Mouse (Mus musculus): ENCODE measurements around the gene Trpc1. TPM values are rescaled to one million over a fixed set of nuclear protein-coding genes. Genes with fewer than 3 reads are reported as not detected.

Gene Trpc1
- polyA plus RNA-seq (2014; fragmentation: Nextera tagmentation; extraction: Ambion mirVana): 3.3 and 4.1 TPM in 2 replicates

- H3K4me2 ChIP-seq (replicated peaks; ENCODE audit: low read depth, low read length): peak within 1 kb of the TSS; percentile 89
- WGBS: under 1% methylated on average over 49 of the region's 56 CpGs
- H3K9me3 ChIP-seq (ENCODE audit: control insufficient read depth, low read length): no peaks in the 10 kb centered on the region
- H3K27me3 ChIP-seq (ENCODE audit: control insufficient read depth, insufficient read depth, low read length): 0 out of 2 replicates have a peak, but pooled peaks cover 2% of the 10 kb centered on the region
- 0 out of 2 replicates have a peak within 1 kb of the TSS, but pooled peaks have one; percentile 30 for H3K27ac ChIP-seq (ENCODE audit: low read depth, low read length)
- no peaks in the 10 kb centered on the region for H3K4me1 ChIP-seq (replicated peaks; ENCODE audit: control insufficient read depth, insufficient read depth, low read length)
- no peaks in the 10 kb centered on the region for H3K36me3 ChIP-seq (ENCODE audit: control insufficient read depth, insufficient read depth, low read length)
- ATAC-seq (ENCODE audit: low FRiP score) (peak; percentile 98), DNase-seq (ENCODE audit: low spot score) (peak; percentile 93)
- peak within 1 kb of the TSS; percentile 77 for H3K4me3 ChIP-seq (ENCODE audit: low read depth, low read length)
- H3K9ac ChIP-seq (ENCODE audit: low read depth, low read length): peak within 1 kb of the TSS; percentile 81
Observed at GRCm38 (mm10) chr9:95750037-95750511, at the start of gene Trpc1. Gene Trpc1, minus strand, starts transcription at chr9:95750375.

GRCm38 (mm10) chr9:95796323-95796722 lies 46.1 kb upstream of the Trpc1 start:
- no peak overlapping the region for H3K9ac ChIP-seq (ENCODE audit: low read depth, low read length)
- no peaks in the 10 kb centered on the region for H3K36me3 ChIP-seq (ENCODE audit: control insufficient read depth, insufficient read depth, low read length)
- ATAC-seq (ENCODE audit: low FRiP score) (no peak), DNase-seq (ENCODE audit: low spot score) (no peak)
- no peaks in the 10 kb centered on the region for H3K4me1 ChIP-seq (replicated peaks; ENCODE audit: control insufficient read depth, insufficient read depth, low read length)
- no peak overlapping the region for H3K4me2 ChIP-seq (replicated peaks; ENCODE audit: low read depth, low read length)
- H3K27me3 ChIP-seq (ENCODE audit: control insufficient read depth, insufficient read depth, low read length): no peaks in the 10 kb centered on the region
- H3K9me3 ChIP-seq (ENCODE audit: control insufficient read depth, low read length): no peaks in the 10 kb centered on the region
- no peak overlapping the region for H3K27ac ChIP-seq (ENCODE audit: low read depth, low read length)
- H3K4me3 ChIP-seq (ENCODE audit: low read depth, low read length): no peak overlapping the region
- 81% methylated on average over 2 of the region's 2 CpGs for WGBS

GRCm38 (mm10) chr9:95795844-95796243 lies 45.7 kb upstream of the Trpc1 start:
- WGBS: 57% methylated on average over 5 of the region's 5 CpGs
- Histone ChIP-seq H3K4me3 (ENCODE audit: low read depth, low read length) (no peak overlapping the region), H3K4me2 (replicated peaks; ENCODE audit: low read depth, low read length) (no peak overlapping the region), H3K36me3 (ENCODE audit: control insufficient read depth, insufficient read depth, low read length) (no peaks in the 10 kb centered on the region), H3K9me3 (ENCODE audit: control insufficient read depth, low read length) (no peaks in the 10 kb centered on the region), H3K27ac (ENCODE audit: low read depth, low read length) (no peak overlapping the region), H3K4me1 (replicated peaks; ENCODE audit: control insufficient read depth, insufficient read depth, low read length) (no peaks in the 10 kb centered on the region), H3K9ac (ENCODE audit: low read depth, low read length) (no peak overlapping the region), H3K27me3 (ENCODE audit: control insufficient read depth, insufficient read depth, low read length) (no peaks in the 10 kb centered on the region)
- DNase-seq (ENCODE audit: low spot score): no peak
- no peak for ATAC-seq (ENCODE audit: low FRiP score)

- Histone ChIP-seq H3K9ac (ENCODE audit: low read depth, low read length) (no peak overlapping the region), H3K27me3 (ENCODE audit: control insufficient read depth, insufficient read depth, low read length) (no peaks in the 10 kb centered on the region), H3K36me3 (ENCODE audit: control insufficient read depth, insufficient read depth, low read length) (no peaks in the 10 kb centered on the region), H3K27ac (ENCODE audit: low read depth, low read length) (no peak overlapping the region), H3K4me3 (ENCODE audit: low read depth, low read length) (no peak overlapping the region), H3K4me2 (replicated peaks; ENCODE audit: low read depth, low read length) (no peak overlapping the region), H3K9me3 (ENCODE audit: control insufficient read depth, low read length) (no peaks in the 10 kb centered on the region), H3K4me1 (replicated peaks; ENCODE audit: control insufficient read depth, insufficient read depth, low read length) (no peaks in the 10 kb centered on the region)
- ATAC-seq (ENCODE audit: low FRiP score): no peak
- no peak for DNase-seq (ENCODE audit: low spot score)
- WGBS: 90% methylated on average over 2 of the region's 2 CpGs
Observed at GRCm38 (mm10) chr9:95795077-95795784, 45.1 kb upstream of the Trpc1 start.

GRCm38 (mm10) chr9:95793986-95794744 lies 44.0 kb upstream of the Trpc1 start:
- no peaks in the 10 kb centered on the region for H3K27me3 ChIP-seq (ENCODE audit: control insufficient read depth, insufficient read depth, low read length)
- 88% methylated on average over 15 of the region's 15 CpGs for WGBS
- no peak overlapping the region for H3K4me3 ChIP-seq (ENCODE audit: low read depth, low read length)
- H3K9me3 ChIP-seq (ENCODE audit: control insufficient read depth, low read length): no peaks in the 10 kb centered on the region
- no peak overlapping the region for H3K27ac ChIP-seq (ENCODE audit: low read depth, low read length)
- no peak for DNase-seq (ENCODE audit: low spot score)
- H3K9ac ChIP-seq (ENCODE audit: low read depth, low read length): no peak overlapping the region
- no peak overlapping the region for H3K4me2 ChIP-seq (replicated peaks; ENCODE audit: low read depth, low read length)
- no peak for ATAC-seq (ENCODE audit: low FRiP score)
- no peaks in the 10 kb centered on the region for H3K36me3 ChIP-seq (ENCODE audit: control insufficient read depth, insufficient read depth, low read length)
- H3K4me1 ChIP-seq (replicated peaks; ENCODE audit: control insufficient read depth, insufficient read depth, low read length): no peaks in the 10 kb centered on the region

- DNase-seq (ENCODE audit: low spot score) (no peak), ATAC-seq (ENCODE audit: low FRiP score) (no peak)
- Histone ChIP-seq H3K4me1 (replicated peaks; ENCODE audit: control insufficient read depth, insufficient read depth, low read length) (no peaks in the 10 kb centered on the region), H3K27me3 (ENCODE audit: control insufficient read depth, insufficient read depth, low read length) (no peaks in the 10 kb centered on the region), H3K9me3 (ENCODE audit: control insufficient read depth, low read length) (no peaks in the 10 kb centered on the region), H3K9ac (ENCODE audit: low read depth, low read length) (no peak overlapping the region), H3K4me2 (replicated peaks; ENCODE audit: low read depth, low read length) (no peak overlapping the region), H3K27ac (ENCODE audit: low read depth, low read length) (no peak overlapping the region), H3K36me3 (ENCODE audit: control insufficient read depth, insufficient read depth, low read length) (no peaks in the 10 kb centered on the region), H3K4me3 (ENCODE audit: low read depth, low read length) (no peak overlapping the region)
- WGBS: 89% methylated on average over 16 of the region's 16 CpGs
Observed at GRCm38 (mm10) chr9:95784888-95785511, 34.8 kb upstream of the Trpc1 start.

- no peaks in the 10 kb centered on the region for H3K4me1 ChIP-seq (replicated peaks; ENCODE audit: control insufficient read depth, insufficient read depth, low read length)
- no peak overlapping the region for H3K9ac ChIP-seq (ENCODE audit: low read depth, low read length)
- ATAC-seq (ENCODE audit: low FRiP score): no peak
- 74% methylated on average over 17 of the region's 17 CpGs for WGBS
- no peak overlapping the region for H3K4me3 ChIP-seq (ENCODE audit: low read depth, low read length)
- H3K36me3 ChIP-seq (ENCODE audit: control insufficient read depth, insufficient read depth, low read length): no peaks in the 10 kb centered on the region
- H3K4me2 ChIP-seq (replicated peaks; ENCODE audit: low read depth, low read length): no peak overlapping the region
- H3K27me3 ChIP-seq (ENCODE audit: control insufficient read depth, insufficient read depth, low read length): no peaks in the 10 kb centered on the region
- no peaks in the 10 kb centered on the region for H3K9me3 ChIP-seq (ENCODE audit: control insufficient read depth, low read length)
- no peak for DNase-seq (ENCODE audit: low spot score)
- no peak overlapping the region for H3K27ac ChIP-seq (ENCODE audit: low read depth, low read length)
Observed at GRCm38 (mm10) chr9:95783646-95784293, 33.6 kb upstream of the Trpc1 start.

- WGBS: 83% methylated on average over 2 of the region's 2 CpGs
- DNase-seq (ENCODE audit: low spot score): no peak
Observed at GRCm38 (mm10) chr9:95771671-95772070, 21.5 kb upstream of the Trpc1 start.

More at GRCm38 (mm10) chr9:95771671-95772070, 21.5 kb upstream of the Trpc1 start:
- H3K36me3 ChIP-seq (ENCODE audit: control insufficient read depth, insufficient read depth, low read length): no peaks in the 10 kb centered on the region
- no peaks in the 10 kb centered on the region for H3K4me1 ChIP-seq (replicated peaks; ENCODE audit: control insufficient read depth, insufficient read depth, low read length)
- no peak overlapping the region for H3K4me2 ChIP-seq (replicated peaks; ENCODE audit: low read depth, low read length)
- H3K9me3 ChIP-seq (ENCODE audit: control insufficient read depth, low read length): no peaks in the 10 kb centered on the region
- no peak overlapping the region for H3K9ac ChIP-seq (ENCODE audit: low read depth, low read length)
- no peaks in the 10 kb centered on the region for H3K27me3 ChIP-seq (ENCODE audit: control insufficient read depth, insufficient read depth, low read length)
- H3K27ac ChIP-seq (ENCODE audit: low read depth, low read length): no peak overlapping the region
- no peak for ATAC-seq (ENCODE audit: low FRiP score)
- H3K4me3 ChIP-seq (ENCODE audit: low read depth, low read length): no peak overlapping the region
